Mouse (Mus musculus) heart, adult 8-10 months (tissue): ENCODE measurements around the gene Med4. TPM values are rescaled to one million over a fixed set of nuclear protein-coding genes. Genes with fewer than 3 reads are reported as not detected.
A peak's percentile ranks its signal among the peaks of the same experiment; 100 is the strongest.
"Not testable (repeated sequence)": the region's sequence is repeated elsewhere in the genome, so short reads cannot be mapped to it uniquely, and the experiment has no call there.

Experiments
- DNase-seq: peaks from one replicate; pipeline ENCODE4 v3.0.0; 2022; ENCODE audit warnings: low spot score
- total RNA-seq, 4 experiments: library from RNA; stranded (reverse); gene quantifications; 2 replicates each; pipeline ENCODE4 v1.2.4; 2022

The Med4 gene
- total RNA-seq, 4 experiments from 2014 or later: 19.8 to 23.7 (median 21.3) TPM

DNA sequence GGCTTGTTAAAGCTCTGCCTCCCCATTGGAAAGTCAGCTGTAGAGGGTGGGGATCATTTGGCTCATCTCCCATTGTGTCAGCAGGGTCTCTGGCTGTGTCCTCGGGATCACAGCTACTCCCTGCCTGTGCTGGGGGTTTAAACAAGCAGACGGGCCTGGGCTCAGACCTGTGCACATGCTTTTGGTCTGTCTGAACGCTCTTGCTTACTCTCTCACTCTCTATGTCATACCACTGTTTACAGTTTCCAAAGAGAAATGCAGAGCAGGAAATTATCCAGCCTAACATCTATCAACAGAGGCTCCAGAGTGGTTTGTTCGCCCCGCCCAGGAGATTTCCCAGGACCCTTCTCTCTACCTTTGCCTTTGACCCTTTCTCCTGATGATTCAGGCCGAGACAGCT, 8.1 kb upstream of the Med4 start:
- DNase-seq: no peak

DNA sequence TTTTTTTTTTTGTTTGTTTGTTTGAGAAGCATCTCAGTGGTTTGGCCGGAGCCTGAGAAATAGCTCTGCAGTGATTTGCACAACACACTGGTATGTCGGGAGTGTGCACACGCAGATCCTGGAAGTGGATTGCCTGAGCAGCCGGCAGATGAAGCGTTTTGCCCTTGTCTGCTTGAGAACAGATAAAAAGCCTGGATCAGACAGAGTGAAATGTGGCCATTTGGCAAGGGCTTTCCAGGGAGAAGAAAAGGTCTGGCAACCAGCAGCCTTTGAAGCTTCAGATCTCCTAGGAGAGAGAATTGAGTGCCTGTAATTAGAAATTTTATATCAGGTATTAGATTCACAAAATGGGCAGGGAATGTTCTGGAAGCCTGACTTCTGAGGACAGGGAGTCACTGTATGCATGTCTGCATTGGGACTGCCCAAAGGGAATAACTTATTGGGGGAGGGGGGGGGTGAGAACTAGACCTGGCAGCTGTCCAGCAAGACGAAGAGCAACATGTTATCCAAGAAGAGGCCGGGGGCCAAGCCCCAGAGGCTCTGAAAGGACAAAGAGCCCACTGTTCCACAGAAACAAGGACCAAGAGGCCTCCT, 7.1 kb upstream of the Med4 start:
- DNase-seq: peak; percentile 59

DNA sequence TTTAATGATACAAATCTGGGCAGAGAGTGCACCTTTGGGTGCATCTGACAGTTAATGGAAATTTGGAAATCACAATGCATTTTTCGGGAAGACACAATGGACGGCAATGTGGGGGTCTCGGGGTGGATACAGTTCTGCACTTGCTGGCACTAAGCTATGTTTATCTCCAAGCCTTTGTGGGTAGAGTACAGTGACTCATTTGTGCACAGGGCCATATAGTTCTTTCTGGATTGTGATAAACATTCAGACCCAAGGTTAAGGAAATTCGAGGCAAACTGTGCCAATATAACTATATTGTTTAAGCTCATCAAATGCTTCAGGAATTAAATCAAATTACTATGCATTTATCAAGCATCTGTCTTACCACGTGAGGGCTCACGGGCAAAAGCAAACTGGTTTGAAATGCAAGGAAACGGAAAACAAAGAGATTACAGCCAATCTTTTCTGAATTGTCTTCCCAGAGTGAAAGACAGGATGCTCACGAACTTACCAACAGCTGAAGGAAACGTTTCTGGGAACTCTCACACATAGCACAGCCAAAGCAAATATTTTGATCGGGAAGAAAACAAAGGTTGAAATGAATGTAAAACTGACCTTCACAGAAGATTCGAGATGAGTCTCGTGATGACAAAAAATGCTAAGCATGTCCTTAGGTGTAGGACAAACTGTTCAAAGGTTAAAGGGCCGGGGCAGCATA, 6.4 kb upstream of the Med4 start:
- DNase-seq: peak; percentile 53

DNA sequence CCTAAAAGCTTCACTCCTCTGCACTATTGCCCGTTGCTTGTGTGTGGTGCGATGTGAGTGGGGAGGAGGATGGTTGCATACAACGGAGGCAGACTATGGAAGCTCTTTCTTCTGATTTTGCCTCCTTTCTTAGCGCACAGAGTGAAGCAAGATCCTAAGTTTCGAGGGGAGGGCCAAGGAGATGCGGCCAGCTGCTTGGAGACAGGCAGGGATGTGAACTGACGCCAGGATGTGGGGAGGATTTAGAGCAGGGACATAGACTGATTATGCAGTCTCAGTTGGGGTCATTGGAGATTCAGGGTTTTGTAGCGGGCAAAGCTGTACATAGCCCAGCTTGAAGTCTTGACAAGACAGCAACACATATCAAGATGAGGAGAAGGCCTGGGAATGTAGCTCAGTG, 3.5 kb upstream of the Med4 start:
- no peak for DNase-seq

GRCm38 (mm10) chr14:73507200-73507599, 2.6 kb upstream of the Med4 start:
- DNase-seq: no peak

DNA sequence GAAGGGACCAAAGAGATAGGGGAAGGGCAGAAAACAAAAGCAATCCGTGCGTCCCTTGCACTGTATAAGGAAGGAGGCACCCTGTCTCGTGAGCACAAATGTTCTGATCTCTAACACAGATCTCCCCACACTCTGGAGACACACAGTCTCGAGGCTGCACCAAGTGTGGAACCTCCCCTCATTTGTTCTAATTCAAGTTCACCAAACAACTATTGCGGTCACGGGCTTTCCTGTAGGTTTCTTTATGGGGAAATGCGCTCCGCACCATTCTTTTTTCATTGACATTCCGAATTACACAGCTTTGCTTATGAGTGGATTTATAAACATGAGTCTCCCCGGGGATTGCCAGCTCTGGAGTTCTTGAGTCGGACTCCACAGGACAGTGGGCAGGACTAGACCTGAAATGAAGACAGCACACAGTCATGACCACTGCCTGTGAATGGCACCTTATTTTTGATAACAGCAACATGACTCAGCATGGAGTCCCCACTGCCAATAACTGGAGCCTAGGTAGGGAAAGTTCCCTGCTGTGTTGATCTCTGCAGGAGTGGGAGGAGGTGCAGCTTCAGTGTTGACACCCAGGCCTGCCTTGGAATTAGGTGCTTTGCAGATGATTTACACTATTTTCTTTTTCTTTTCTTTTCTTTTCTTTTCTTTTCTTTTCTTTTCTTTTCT, 2.0 kb upstream of the Med4 start:
- no peak for DNase-seq

DNA sequence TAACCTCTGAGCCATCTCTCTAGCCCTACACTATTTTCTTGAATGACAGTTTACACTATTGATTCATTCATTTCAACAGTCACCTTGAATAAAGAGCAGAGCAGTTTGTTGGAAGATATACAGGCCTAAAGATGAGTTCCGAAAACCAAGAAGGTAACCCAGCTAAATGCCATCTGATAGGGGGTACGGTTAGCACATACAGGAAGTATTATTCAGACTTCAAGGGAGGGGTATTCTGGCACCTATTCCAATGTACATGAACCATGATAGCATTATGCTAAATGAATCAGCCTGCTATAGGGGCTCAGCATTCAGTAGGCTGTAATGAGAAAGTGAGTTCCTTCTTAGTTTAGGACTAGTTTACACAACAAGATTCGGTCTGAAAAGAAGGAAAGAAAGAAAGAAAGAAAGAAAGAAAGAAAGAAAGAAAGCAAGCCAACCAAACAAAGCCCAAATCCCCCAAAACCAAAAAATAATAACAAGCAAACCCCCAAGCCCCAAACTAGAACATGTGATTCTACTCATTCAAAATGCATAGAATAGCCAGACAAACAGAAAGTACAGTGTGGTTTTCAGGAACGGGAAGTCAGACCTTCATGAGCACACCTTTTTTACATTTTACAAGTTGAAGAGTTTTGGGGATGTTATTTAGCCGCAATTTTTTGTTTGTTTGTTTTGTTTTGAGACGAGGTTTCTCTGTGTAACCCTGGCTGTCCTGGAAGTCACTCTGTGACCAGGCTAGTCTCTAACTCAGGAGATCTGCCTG, 1.0 kb upstream of the Med4 start:
- no peak for DNase-seq

- no peak for DNase-seq
Measured at GRCm38 (mm10) chr14:73524136-73524535, 14.3 kb downstream of the Med4 start.

GRCm38 (mm10) chr14:73524766-73525448, 15.1 kb downstream of the Med4 start, which contains the start of gene Sucla2:
Gene Sucla2, plus strand, starts transcription at chr14:73525319.
- DNase-seq: peak; percentile 94

- not testable (repeated sequence) for DNase-seq
Measured at GRCm38 (mm10) chr14:73528661-73529060, 18.8 kb downstream of the Med4 start.

- no peak for DNase-seq
Measured at GRCm38 (mm10) chr14:73533755-73534465, 24.1 kb downstream of the Med4 start.

- no peak for DNase-seq
Measured at GRCm38 (mm10) chr14:73535641-73536040, 25.8 kb downstream of the Med4 start.

GRCm38 (mm10) chr14:73543781-73544180, 34.0 kb downstream of the Med4 start:
- DNase-seq: no peak

DNA sequence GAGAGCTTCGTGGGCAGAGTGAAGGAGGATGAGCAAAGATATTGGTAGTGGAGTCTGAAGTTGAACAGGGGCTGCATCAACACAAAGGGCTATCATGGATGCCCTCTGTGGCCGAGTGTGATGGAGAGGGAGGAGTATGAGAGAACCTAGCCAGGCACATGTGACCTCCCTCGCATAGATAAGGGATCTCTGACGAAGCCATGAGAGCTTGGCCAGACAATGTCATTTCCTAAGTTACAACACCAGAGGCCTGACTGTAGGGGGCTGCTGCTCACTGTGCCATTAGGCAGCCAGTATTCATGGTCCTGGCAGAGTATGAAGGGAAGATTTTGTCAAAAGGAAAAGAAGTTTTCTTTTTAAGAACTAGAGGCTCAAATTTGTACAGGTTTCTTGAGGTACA, 37.2 kb downstream of the Med4 start:
- no peak for DNase-seq

DNA sequence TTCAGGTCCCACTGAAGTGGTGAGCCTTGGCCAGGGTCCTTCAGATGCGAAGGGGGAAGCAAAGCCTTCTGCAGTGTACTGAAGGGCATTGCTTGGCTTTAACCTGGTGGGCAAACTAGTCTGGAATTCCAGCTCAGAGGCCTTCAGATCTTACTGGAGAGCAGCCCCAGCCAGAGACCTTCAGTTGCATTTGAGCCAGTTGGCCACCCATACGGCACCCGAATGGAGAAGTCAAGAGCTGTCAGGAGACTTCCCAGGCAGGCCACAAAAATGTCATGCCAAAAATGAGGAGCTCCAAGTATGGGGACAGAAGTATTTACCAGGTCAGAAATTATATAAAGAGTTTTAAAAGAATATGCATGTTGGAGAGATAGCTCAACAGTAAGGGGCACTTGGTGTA, 38.2 kb downstream of the Med4 start, which contains the start of gene Nudt15:
TSS of gene Nudt15 (minus strand) at position 192 of the 400 bp plus-strand sequence.
- no peak for DNase-seq

DNA sequence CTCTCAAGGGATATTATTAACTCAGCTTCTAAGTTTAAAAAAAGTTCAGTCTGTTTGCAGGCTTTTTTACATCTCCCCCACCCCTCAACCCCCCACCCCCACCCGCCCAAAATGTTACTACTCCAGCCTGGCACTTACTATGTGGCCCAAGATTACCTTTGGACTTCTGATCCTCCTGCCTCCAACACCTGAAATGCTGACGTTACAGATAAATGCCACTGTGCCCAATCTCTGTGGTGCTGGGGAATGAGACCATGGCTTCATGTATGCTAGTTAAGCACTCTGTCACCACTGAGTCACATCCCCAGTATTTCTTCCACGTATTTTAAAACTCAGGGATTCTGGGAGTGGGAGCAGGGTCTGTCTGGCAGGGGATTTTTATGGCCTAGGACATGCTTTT, 40.5 kb downstream of the Med4 start:
- no peak for DNase-seq

DNA sequence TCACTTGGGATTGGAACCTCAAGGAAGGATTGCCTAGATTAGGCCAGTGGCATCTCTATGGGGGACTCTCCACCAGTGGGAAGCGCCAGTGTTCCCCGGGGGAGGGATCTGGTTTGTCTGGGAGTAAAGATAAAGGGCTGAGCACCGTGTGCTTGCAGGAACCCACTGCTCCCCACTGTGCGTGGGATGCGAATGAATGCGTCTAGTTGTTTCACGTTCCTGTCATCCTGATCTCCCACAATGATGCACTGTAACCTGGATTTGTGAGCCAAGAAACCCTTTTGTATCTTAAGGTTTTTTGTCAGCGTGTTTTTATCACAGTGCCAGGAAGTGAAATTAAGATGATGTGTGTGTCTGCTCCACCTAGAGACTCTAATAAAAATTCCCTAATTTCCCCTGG, 40.9 kb downstream of the Med4 start:
- DNase-seq: no peak

GRCm38 (mm10) chr14:73551164-73551563, 41.3 kb downstream of the Med4 start:
- no peak for DNase-seq

DNA sequence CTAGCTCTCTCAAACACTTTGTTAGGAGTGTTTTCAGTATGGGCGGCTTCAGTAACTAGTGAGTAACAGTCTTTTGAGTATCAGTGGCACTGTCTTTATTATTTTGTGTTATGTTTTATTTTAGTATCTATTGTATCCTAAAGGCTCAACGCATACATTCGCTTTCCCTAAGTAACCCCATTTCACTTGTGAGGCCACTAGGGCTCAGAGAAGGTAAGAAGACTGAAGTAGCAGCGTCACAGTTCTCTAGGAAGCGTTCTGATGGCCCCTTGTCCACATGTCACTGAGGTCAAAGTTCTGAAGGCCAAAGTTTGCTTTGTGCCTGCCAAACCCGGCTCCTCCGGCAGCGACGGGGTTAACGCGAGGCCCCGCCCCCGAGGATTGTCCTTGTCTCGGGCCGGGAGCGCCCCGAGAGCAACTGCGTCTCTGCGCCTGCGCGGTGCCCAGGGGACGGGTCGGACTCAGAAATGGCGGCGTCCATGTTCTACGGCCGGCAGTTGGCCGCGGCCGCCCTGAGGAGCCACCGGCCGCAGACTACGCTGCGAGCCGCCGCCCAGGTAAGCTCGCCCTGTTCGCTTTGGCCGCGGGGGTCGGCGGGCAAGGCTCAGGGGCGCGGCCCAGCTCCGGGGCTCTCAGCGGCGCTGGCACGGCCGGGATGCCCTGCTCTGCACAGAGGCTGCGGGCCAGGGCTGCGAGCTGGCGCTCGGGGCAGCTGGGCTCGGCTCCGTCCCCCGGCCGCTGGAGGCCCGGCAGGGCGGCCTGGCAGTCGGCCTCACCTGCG, 42.7 kb downstream of the Med4 start:
- peak; percentile 92 for DNase-seq

DNA sequence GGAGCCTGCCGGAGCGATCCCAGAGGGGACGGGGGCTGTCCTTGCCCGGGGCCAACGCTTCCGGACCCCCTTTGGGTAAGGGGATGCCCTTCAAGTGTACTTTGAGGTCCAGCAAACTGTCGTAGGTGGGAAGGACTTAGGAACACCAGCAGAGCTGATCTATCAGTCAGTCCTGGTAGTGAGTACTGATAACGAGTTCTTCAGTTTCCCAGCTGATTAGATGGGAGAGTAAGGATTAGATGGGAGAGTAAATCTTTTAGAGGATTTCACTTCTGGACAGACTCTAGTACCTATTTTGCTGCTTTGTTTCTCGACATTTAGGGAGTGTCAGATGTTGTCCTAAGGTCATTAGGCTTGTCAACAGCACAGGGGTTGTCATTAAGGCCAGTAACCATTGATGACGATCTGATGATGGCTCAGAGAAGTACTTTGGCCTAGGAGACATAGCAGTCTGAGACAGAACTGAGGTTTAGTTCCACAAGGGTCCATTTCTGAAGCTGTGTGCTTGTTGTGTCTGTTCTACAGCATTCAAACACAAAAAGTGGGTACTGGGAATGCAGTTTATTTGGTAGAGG, 43.4 kb downstream of the Med4 start:
- DNase-seq: no peak
